16 mouse cellular contexts compared by ENCODE assay signal in the genomic region with DNA sequence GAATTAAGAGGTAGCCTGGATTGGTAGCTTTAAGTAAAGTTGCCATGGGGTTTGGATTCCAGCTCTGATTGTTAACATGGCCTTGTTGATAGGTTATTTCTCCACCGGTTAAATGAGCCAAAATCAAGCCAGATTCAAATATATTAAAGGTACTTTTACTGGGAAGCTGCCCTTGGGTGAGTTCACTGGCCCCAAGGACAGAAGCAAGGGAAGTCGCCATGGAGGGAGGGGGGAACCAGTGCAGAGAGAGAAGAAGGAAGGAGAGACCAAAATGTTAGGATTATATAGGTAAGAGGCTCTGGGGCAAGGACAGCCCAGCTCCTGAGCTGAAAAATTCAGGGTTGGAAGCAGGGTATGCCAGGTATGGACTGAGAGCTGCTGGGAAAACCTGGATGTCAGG. TPM values are rescaled to one million over a fixed set of nuclear protein-coding genes. Genes with fewer than 3 reads are reported as not detected.
A peak's percentile ranks its signal among the peaks of the same experiment; 100 is the strongest.
DNase-seq lines count a peak whose midpoint lies in the region; ATAC-seq and TF ChIP-seq lines count a peak whose summit lies in the region.
"Had no signal": no experiment of that assay in that cellular context is flagged by ENCODE, and none has a peak within 500 bp of the region (broad histone marks: within the 10 kb centered on the region; RNA-seq: fewer than 3 reads in every experiment).

No protein-coding gene starts in this region.

- WGBS in forebrain, embryonic 11.5 days: 3% methylated on average over 2 of the region's 2 CpGs
- 9% methylated on average over 2 of the region's 2 CpGs for WGBS in forebrain, embryonic 12.5 days
- 39% methylated on average over 2 of the region's 2 CpGs for WGBS in small intestine, adult 2 months

- H3K9ac ChIP-seq in forebrain, embryonic 11.5 days (ENCODE audit: low read length): no peak overlapping the region
- no peak overlapping the region for H3K9ac ChIP-seq in forebrain, embryonic 12.5 days
- H3K9ac ChIP-seq in ES-E14 (ENCODE audit: insufficient read depth, low read depth, low read length, poor library complexity, severe bottlenecking): peak overlapping the region; percentile 34; the same call in 1 of the 2 replicates
- H3K9ac ChIP-seq: embryonic facial prominence, embryonic 12.5 days; forebrain, embryonic 13.5 days; forebrain, embryonic 15.5 days; forebrain, postnatal 0 days had no signal

- H3K36me3 ChIP-seq in forebrain, embryonic 11.5 days (ENCODE audit: control insufficient read depth, insufficient read depth, low read length): no peaks in the 10 kb centered on the region
- no peaks in the 10 kb centered on the region for H3K36me3 ChIP-seq in forebrain, embryonic 12.5 days (replicated peaks)
- H3K36me3 ChIP-seq in E14TG2a.4 (ENCODE audit: insufficient read depth, low read length) (no peaks in the 10 kb centered on the region), ES-E14 (ENCODE audit: control insufficient read depth, insufficient read depth, low read length, poor library complexity, severe bottlenecking) (no peaks in the 10 kb centered on the region)
- no peaks in the 10 kb centered on the region for H3K36me3 ChIP-seq in small intestine, adult 2 months (ENCODE audit: control insufficient read depth, insufficient read depth, low read length)
- H3K36me3 ChIP-seq: embryonic facial prominence, embryonic 10.5 days; embryonic facial prominence, embryonic 12.5 days; forebrain, embryonic 15.5 days had no signal

- no peak for TF ChIP-seq POLR2A in small intestine, adult 2 months (IDR thresholded peaks at IDR 0.05; ENCODE audit: low read depth, low read length)

- H3K9me3 ChIP-seq in forebrain, embryonic 11.5 days (ENCODE audit: control insufficient read depth, low read length): no peaks in the 10 kb centered on the region
- no peaks in the 10 kb centered on the region for H3K9me3 ChIP-seq in forebrain, embryonic 12.5 days
- H3K9me3 ChIP-seq in E14TG2a.4 (ENCODE audit: low read length) (no peaks in the 10 kb centered on the region), ES-E14 (ENCODE audit: control insufficient read depth, insufficient read depth, low read depth, low read length) (no peaks in the 10 kb centered on the region)
- H3K9me3 ChIP-seq: embryonic facial prominence, embryonic 10.5 days; embryonic facial prominence, embryonic 12.5 days; forebrain, embryonic 13.5 days; forebrain, embryonic 15.5 days had no signal

- H3K4me1 ChIP-seq in forebrain, embryonic 11.5 days (replicated peaks; ENCODE audit: control insufficient read depth, insufficient read depth, low read length): no peaks in the 10 kb centered on the region
- peaks cover 4% of the 10 kb centered on the region for H3K4me1 ChIP-seq in forebrain, embryonic 12.5 days
- peaks cover 74% of the 10 kb centered on the region for H3K4me1 ChIP-seq in E14TG2a.4 (replicated peaks; ENCODE audit: low read depth, low read length)
- H3K4me1 ChIP-seq in ES-E14 (ENCODE audit: control insufficient read depth in 2 of 2, insufficient read depth in 2 of 2, low read length in 2 of 2, poor library complexity in 1 of 2): peaks cover 5 to 18% of the 10 kb centered on the region in 2 experiments; a peak in 3 of 4 replicates
- H3K4me1 ChIP-seq in small intestine, adult 2 months (ENCODE audit: control insufficient read depth, insufficient read depth, insufficient read length, low read length): peaks cover 14% of the 10 kb centered on the region

- H3K4me3 ChIP-seq in forebrain, embryonic 11.5 days (ENCODE audit: low read depth, low read length): no peak overlapping the region
- H3K4me3 ChIP-seq in forebrain, embryonic 12.5 days (replicated peaks): no peak overlapping the region
- H3K4me3 ChIP-seq in E14TG2a.4 (replicated peaks; ENCODE audit: low read length): peak overlapping the region; percentile 54
- H3K4me3 ChIP-seq in ES-E14 (ENCODE audit: insufficient read depth in 1 of 2, low read depth in 1 of 2, low read length in 2 of 2, poor library complexity in 1 of 2, severe bottlenecking in 1 of 2): no peak overlapping the region
- H3K4me3 ChIP-seq in small intestine, adult 2 months (ENCODE audit: low read depth, low read length): no peak overlapping the region
- H3K4me3 ChIP-seq: embryonic facial prominence, embryonic 10.5 days; embryonic facial prominence, embryonic 12.5 days; forebrain, embryonic 13.5 days; forebrain, embryonic 15.5 days had no signal

- no peak overlapping the region for H3K4me2 ChIP-seq in forebrain, embryonic 11.5 days (ENCODE audit: low read depth, low read length, severe bottlenecking)
- H3K4me2 ChIP-seq in forebrain, embryonic 12.5 days: no peak overlapping the region
- H3K4me2 ChIP-seq: embryonic facial prominence, embryonic 12.5 days; forebrain, embryonic 13.5 days; forebrain, embryonic 15.5 days had no signal

- no peak for ATAC-seq in forebrain, embryonic 11.5 days (replicated peaks; ENCODE audit: low FRiP score)
- no peak for ATAC-seq in forebrain, embryonic 12.5 days (ENCODE audit: low FRiP score)
- ATAC-seq: forebrain, embryonic 13.5 days; forebrain, embryonic 15.5 days; forebrain, postnatal 0 days had no signal

- no peak overlapping the region for H3K27ac ChIP-seq in forebrain, embryonic 11.5 days (ENCODE audit: low read depth, low read length)
- H3K27ac ChIP-seq in forebrain, embryonic 12.5 days: no peak overlapping the region
- H3K27ac ChIP-seq in ES-E14 (ENCODE audit: insufficient read depth, low read depth, low read length, poor library complexity, severe bottlenecking): peak overlapping the region; percentile 80
- H3K27ac ChIP-seq in small intestine, adult 2 months (ENCODE audit: insufficient read depth, low read depth, low read length): peak overlapping the region; percentile 39
- H3K27ac ChIP-seq: embryonic facial prominence, embryonic 10.5 days; embryonic facial prominence, embryonic 12.5 days; forebrain, embryonic 13.5 days; forebrain, embryonic 15.5 days had no signal

- DNase-seq in forebrain, embryonic 11.5 days (ENCODE audit: low spot score): peak; percentile 4
- no peak for DNase-seq in ES-E14 (ENCODE audit: low read depth, low spot score)
- no peak for DNase-seq in ovary, adult 18-20 months (ENCODE audit: low spot score)
- no peak for DNase-seq in urinary bladder, postnatal 25 days (ENCODE audit: low spot score)
- DNase-seq: cerebellum, adult 11-12 months; cerebellum, adult 2 months; cerebellum, adult 9-10 months; forebrain, postnatal 0 days had no signal

- H3K27me3 ChIP-seq in forebrain, embryonic 11.5 days (ENCODE audit: control insufficient read depth, insufficient read depth, low read length): no peaks in the 10 kb centered on the region
- peaks cover 32% of the 10 kb centered on the region for H3K27me3 ChIP-seq in forebrain, embryonic 12.5 days
- H3K27me3 ChIP-seq in E14TG2a.4 (ENCODE audit: insufficient read depth, low read length): peaks cover 14% of the 10 kb centered on the region
- no peaks in the 10 kb centered on the region for H3K27me3 ChIP-seq in small intestine, adult 2 months (ENCODE audit: control insufficient read depth, insufficient read depth, low read length)
- H3K27me3 ChIP-seq: CH12.LX; forebrain, embryonic 15.5 days had no signal

- in situ Hi-C loops in ES-E14 (cut with MboI; ENCODE audit: low sequenced_read_pairs in 2 of 2, unreplicated experiment in 2 of 2): loop anchor here (10.0 to 25.0 kb wide), 5 partner anchors 408 to 1208 kb away; partner anchors contain the start of genes Nhlrc3 (in 2 of the 2) and Proser1 (in 2 of the 2)

- no peak for TF ChIP-seq CTCF in E14TG2a.4 (conservative IDR thresholded peaks at IDR 0.05; ENCODE audit: low read length)
- TF ChIP-seq CTCF in small intestine, adult 2 months (IDR thresholded peaks at IDR 0.05; ENCODE audit: extremely low read depth, insufficient read length, insufficient replicate concordance, low read depth, low read length): no peak

TF ChIP-seq in ES-E14, 5 proteins besides CTCF, POLR2A, EP300 and RAD21:
- TF ChIP-seq MAFK (IDR thresholded peaks at IDR 0.05; ENCODE audit: insufficient read depth, low read depth, low read length) (no peak), ZC3H11A (IDR thresholded peaks at IDR 0.05; ENCODE audit: borderline replicate concordance, low read depth, low read length) (no peak), HCFC1 (IDR thresholded peaks at IDR 0.05; ENCODE audit: borderline replicate concordance, insufficient read depth, low read length) (no peak)

RNA-seq across cellular contexts. Expression of gene Foxo1, which starts 13.6 kb away (rescaled TPM):
- 3.7 and 4.2 TPM in 2 replicates for polyA plus RNA-seq in forebrain, embryonic 11.5 days (2014; fragmentation: Nextera tagmentation; extraction: Ambion mirVana)
- polyA plus RNA-seq in forebrain, embryonic 12.5 days (2016; fragmentation: Nextera tagmentation; extraction: Ambion mirVana): 2.9 and 3.4 TPM in 2 replicates
- 2.3 and 2.7 TPM in 2 replicates for total RNA-seq in ES-E14 (2012; rRNA removed)
- polyA plus RNA-seq in small intestine, adult 2 months (2012; rRNA removed): 6.0 and 13.3 TPM in 2 replicates

Comparison
In these comparisons a context has a peak if more than half of its experiments do, and no peak if none do; other contexts are left out.
1. H3K27ac ChIP-seq: peak in ES-E14 (single experiment) and small intestine, adult 2 months (single experiment); none in forebrain, embryonic 11.5 days (single experiment) and forebrain, embryonic 12.5 days (single experiment).